Mouse (Mus musculus): ENCODE results near the gene Zfp512b. TPM values are rescaled to one million over a fixed set of nuclear protein-coding genes. Genes with fewer than 3 reads are reported as not detected.

The Zfp512b gene
- 26.8 TPM for polyA plus RNA-seq (2017; shearing (Covaris generic))

DNA sequence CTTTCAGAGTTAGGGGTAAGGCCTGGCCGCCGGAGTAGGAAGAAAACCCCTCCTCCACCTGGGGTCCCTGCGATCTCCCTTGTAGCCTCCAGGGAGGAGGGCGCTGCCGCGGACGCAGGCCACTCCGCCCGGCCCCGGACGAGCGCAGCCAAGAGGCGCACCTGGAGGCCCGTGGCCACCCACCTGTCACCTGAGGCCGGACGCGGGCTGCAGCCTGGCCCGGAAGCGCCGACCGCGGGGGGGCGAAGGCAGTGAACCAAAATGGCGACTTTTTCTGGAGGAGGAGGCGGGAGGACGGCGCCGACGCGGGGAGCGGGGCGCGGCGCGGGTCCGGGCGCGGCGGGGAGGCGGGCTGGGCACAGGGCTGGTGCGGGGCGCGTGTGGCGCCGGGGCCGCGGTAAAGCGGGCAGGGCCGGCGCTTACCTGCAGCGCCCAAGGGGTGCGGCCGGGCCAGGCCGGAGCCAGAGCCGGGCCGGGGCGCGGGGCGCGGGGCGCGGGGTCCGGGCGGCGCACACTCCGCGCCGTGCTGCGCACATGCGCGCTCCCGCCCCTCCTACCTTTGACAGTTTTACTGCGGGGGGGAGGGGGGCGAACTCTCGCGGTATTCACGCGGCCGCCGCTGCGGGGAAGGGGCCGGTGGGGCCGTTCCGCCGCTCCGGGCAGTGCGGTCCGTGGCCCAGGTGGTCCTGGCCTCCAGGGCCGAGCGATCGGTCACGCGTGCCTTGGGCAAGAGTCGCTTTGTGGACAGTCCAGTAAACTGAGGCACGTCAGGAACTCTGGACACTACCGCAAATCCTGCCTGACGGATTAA is at the start of gene Zfp512b:
Gene Zfp512b, minus strand, starts transcription at position 573 of the 811 bp plus-strand sequence.

GRCm38 (mm10) chr2:181598454-181599351 is 6.1 kb upstream of the Zfp512b start, which contains the start of gene Samd10:
Gene Samd10, minus strand, starts transcription at chr2:181599212.

DNA sequence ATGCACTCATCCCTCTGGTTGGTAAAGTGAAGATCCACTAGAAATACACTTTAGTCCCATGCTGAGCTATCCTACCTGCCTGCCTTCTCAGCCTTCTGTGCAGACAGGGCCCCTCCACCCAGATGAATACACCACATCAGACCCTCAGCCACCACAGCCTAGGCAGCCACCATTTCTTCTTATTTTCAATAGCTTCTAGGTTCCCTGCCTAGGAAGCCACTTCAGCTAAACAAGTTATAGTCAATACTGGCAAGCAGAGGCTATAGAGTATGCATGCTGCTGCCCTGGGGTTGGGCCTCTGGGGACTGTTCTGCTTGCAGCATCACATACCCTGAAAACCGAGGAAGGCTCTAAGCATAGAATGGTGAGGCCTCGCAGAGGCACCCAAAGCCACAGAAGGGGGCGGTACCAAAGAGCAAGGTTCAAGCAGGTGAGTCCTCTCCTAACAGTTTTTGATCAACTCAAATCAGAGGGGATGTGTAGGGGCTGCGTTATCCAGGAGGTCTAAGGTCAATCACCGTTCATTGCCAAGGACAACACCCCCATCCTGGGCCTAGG is 996 bp downstream of the Zfp512b start, which contains the start of gene Prpf6:
Gene Prpf6, plus strand, starts transcription at position 341 of the 558 bp plus-strand sequence.

DNA sequence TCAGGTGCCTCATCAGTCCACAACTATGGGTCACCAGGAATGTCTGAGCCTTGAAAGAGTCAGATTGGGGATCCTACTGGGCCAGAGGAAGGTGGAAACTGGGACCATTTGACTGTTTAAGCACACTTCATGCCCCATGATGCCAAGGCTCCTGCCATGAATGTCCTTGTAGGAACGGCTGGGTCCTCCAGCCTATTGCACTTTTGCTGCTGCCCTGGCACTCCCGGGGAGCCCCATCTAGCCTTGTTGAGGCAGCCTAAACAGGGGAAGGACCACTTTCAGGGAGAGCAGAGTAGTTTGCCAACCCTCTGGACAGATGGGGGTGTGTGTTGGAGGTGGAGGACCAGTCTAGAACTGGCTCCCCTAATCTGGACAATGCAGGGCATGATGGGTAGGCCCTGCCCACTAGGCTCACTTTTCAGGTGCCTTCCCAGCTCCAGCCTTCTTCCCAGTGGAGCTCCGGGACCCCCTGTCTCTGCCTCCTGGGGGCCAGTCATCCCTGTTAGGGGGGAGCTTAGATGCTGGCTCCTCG is 8.1 kb downstream of the Zfp512b start, which contains the start of gene Uckl1:
Gene Uckl1, minus strand, starts transcription at position 482 of the 532 bp plus-strand sequence.

Other genes starting within 250 kb of the Zfp512b start
- 104 TPM for gene Zgpat, start 227.9 kb downstream of the Zfp512b start, polyA plus RNA-seq (2017; shearing (Covaris generic))
- 124 TPM for gene Arfrp1, start 227.4 kb downstream of the Zfp512b start, polyA plus RNA-seq (2017; shearing (Covaris generic))
- 350 TPM for gene Lime1, start 212.7 kb downstream of the Zfp512b start, polyA plus RNA-seq (2017; shearing (Covaris generic))
- gene Zbtb46, start 133.4 kb downstream of the Zfp512b start, polyA plus RNA-seq (2017; shearing (Covaris generic)) = 33.2 TPM
- not detected for gene Abhd16b, start 99.6 kb downstream of the Zfp512b start, polyA plus RNA-seq (2017; shearing (Covaris generic))
- gene Tpd52l2, start 95.7 kb downstream of the Zfp512b start, polyA plus RNA-seq (2017; shearing (Covaris generic)) = 106 TPM
- 146 TPM for gene Dnajc5, start 72.3 kb downstream of the Zfp512b start, polyA plus RNA-seq (2017; shearing (Covaris generic))
- 104 TPM for gene Uckl1, start 7.9 kb downstream of the Zfp512b start, polyA plus RNA-seq (2017; shearing (Covaris generic))
- gene Prpf6, start 935 bp downstream of the Zfp512b start, polyA plus RNA-seq (2017; shearing (Covaris generic)) = 96.9 TPM
- gene Samd10, start 6.4 kb upstream of the Zfp512b start, polyA plus RNA-seq (2017; shearing (Covaris generic)) = 12.5 TPM
- not detected for gene Gm29797, start 64.2 kb upstream of the Zfp512b start, polyA plus RNA-seq (2017; shearing (Covaris generic))
- gene Sox18, start 78.8 kb upstream of the Zfp512b start, polyA plus RNA-seq (2017; shearing (Covaris generic)) = 0.32 TPM
- 25.3 TPM for gene Tcea2, start 87.5 kb upstream of the Zfp512b start, polyA plus RNA-seq (2017; shearing (Covaris generic))
- gene Rgs19, start 101.2 kb upstream of the Zfp512b start, polyA plus RNA-seq (2017; shearing (Covaris generic)) = 118 TPM
- gene Lkaaear1, start 105.6 kb upstream of the Zfp512b start, polyA plus RNA-seq (2017; shearing (Covaris generic)) = not detected
- not detected for gene Oprl1, start 122.2 kb upstream of the Zfp512b start, polyA plus RNA-seq (2017; shearing (Covaris generic))
- not detected for gene Myt1, start 170.5 kb upstream of the Zfp512b start, polyA plus RNA-seq (2017; shearing (Covaris generic))
- 58.3 TPM for gene Pcmtd2, start 245.1 kb upstream of the Zfp512b start, polyA plus RNA-seq (2017; shearing (Covaris generic))

Data from effector memory CD4-positive, alpha-beta T cell, adult 7 months (primary cell).